Mouse (Mus musculus) E14TG2a.4 (cell line): ENCODE measurements around the gene Krt28.

Source experiments
- CTCF ChIP-seq: conservative IDR thresholded peaks from 2 replicates; pipeline ENCODE4 v1.5.1; 2014; ENCODE audit warnings: low read length
- NANOG ChIP-seq: IDR thresholded peaks from 2 replicates; pipeline ENCODE4 v1.6.1; 2014; ENCODE audit warnings: borderline replicate concordance, low read length, mixed read lengths
- POU5F1 ChIP-seq: IDR thresholded peaks from 2 replicates; pipeline ENCODE4 v1.6.1; 2014; ENCODE audit warnings: low read length, borderline replicate concordance

GRCm38 (mm10) chr11:99396034-99396433 is 21.3 kb upstream of the Krt28 start:
- TF ChIP-seq CTCF (no peak), POU5F1 (no peak), NANOG (no peak)
